In genomic region chr2:76672134-76672745, GRCm38 (mm10) we compare ENCODE assay signal across 8 mouse cellular contexts. TPM values are rescaled to one million over a fixed set of nuclear protein-coding genes. Genes with fewer than 3 reads are reported as not detected.
A peak's percentile ranks its signal among the peaks of the same experiment; 100 is the strongest.
DNase-seq lines count a peak whose midpoint lies in the region; ATAC-seq and TF ChIP-seq lines count a peak whose summit lies in the region.

No protein-coding gene starts in this region.

- H3K9ac ChIP-seq in kidney, embryonic 16.5 days (replicated peaks; ENCODE audit: low read length): peak overlapping the region; percentile 77
- H3K9ac ChIP-seq in hindbrain, embryonic 16.5 days (ENCODE audit: low read depth, low read length): peak overlapping the region; percentile 59
- peak overlapping the region; percentile 50 for H3K9ac ChIP-seq in neural tube, embryonic 12.5 days

- DNase-seq in kidney, postnatal 36 days: no peak
- DNase-seq in gastrocnemius, postnatal 25 days: no peak
- no peak for DNase-seq in adrenal gland, adult 18-20 months (ENCODE audit: low spot score in 2 of 2)
- no peak for DNase-seq in kidney, adult 9 months

- TF ChIP-seq POLR2A in bone marrow macrophage, adult 2 months (IDR thresholded peaks at IDR 0.05; ENCODE audit: borderline replicate concordance, low read depth, low read length): no peak

- peak overlapping the region; percentile 88 for H3K27ac ChIP-seq in kidney, embryonic 16.5 days (ENCODE audit: low read length)
- peak overlapping the region; percentile 60 for H3K27ac ChIP-seq in bone marrow macrophage, adult 2 months (ENCODE audit: insufficient read depth, low read depth, low read length)
- H3K27ac ChIP-seq in hindbrain, embryonic 16.5 days (ENCODE audit: low read depth, low read length): peak overlapping the region; percentile 68
- H3K27ac ChIP-seq in neural tube, embryonic 12.5 days: no peak overlapping the region

- H3K4me2 ChIP-seq in kidney, embryonic 16.5 days (replicated peaks; ENCODE audit: low read depth, low read length): peak overlapping the region; percentile 66
- peak overlapping the region; percentile 69 for H3K4me2 ChIP-seq in hindbrain, embryonic 16.5 days (ENCODE audit: low read length)
- H3K4me2 ChIP-seq in neural tube, embryonic 12.5 days (replicated peaks): peak overlapping the region; percentile 66

- peak overlapping the region; percentile 54 for H3K4me3 ChIP-seq in kidney, embryonic 16.5 days (ENCODE audit: low read length)
- H3K4me3 ChIP-seq in bone marrow macrophage, adult 2 months (ENCODE audit: insufficient read depth, low read length): peak overlapping the region; percentile 79
- H3K4me3 ChIP-seq in hindbrain, embryonic 16.5 days (ENCODE audit: low read length): peak overlapping the region; percentile 49
- H3K4me3 ChIP-seq in neural tube, embryonic 12.5 days: peak overlapping the region; percentile 39

- peaks cover 24% of the 10 kb centered on the region for H3K4me1 ChIP-seq in kidney, embryonic 16.5 days (ENCODE audit: insufficient read depth, low read length)
- peaks cover 19% of the 10 kb centered on the region for H3K4me1 ChIP-seq in bone marrow macrophage, adult 2 months (ENCODE audit: control insufficient read depth, insufficient read depth, low read length)
- H3K4me1 ChIP-seq in hindbrain, embryonic 16.5 days (ENCODE audit: control insufficient read depth, insufficient read depth, low read depth, low read length): peaks cover 28% of the 10 kb centered on the region
- peaks cover 24% of the 10 kb centered on the region for H3K4me1 ChIP-seq in neural tube, embryonic 12.5 days

- H3K9me3 ChIP-seq in kidney, embryonic 16.5 days (ENCODE audit: low read length): no peaks in the 10 kb centered on the region
- no peaks in the 10 kb centered on the region for H3K9me3 ChIP-seq in hindbrain, embryonic 16.5 days (ENCODE audit: control insufficient read depth, low read length)
- H3K9me3 ChIP-seq in neural tube, embryonic 12.5 days: no peaks in the 10 kb centered on the region

- ATAC-seq in kidney, embryonic 16.5 days (ENCODE audit: low FRiP score, low TSS enrichment): no peak
- ATAC-seq in hindbrain, embryonic 16.5 days: no peak
- no peak for ATAC-seq in neural tube, embryonic 12.5 days (ENCODE audit: low FRiP score, low read depth)

- H3K36me3 ChIP-seq in kidney, embryonic 16.5 days (ENCODE audit: insufficient read depth, low read length): no peaks in the 10 kb centered on the region
- H3K36me3 ChIP-seq in hindbrain, embryonic 16.5 days (ENCODE audit: control insufficient read depth, insufficient read depth, low read length): no peaks in the 10 kb centered on the region
- no peaks in the 10 kb centered on the region; the same call in 1 of the 2 replicates for H3K36me3 ChIP-seq in neural tube, embryonic 12.5 days

- TF ChIP-seq CTCF in bone marrow macrophage, adult 2 months (IDR thresholded peaks at IDR 0.05; ENCODE audit: low read depth, low read length): no peak

- no peaks in the 10 kb centered on the region for H3K27me3 ChIP-seq in kidney, embryonic 16.5 days (ENCODE audit: insufficient read depth, low read length)
- no peaks in the 10 kb centered on the region for H3K27me3 ChIP-seq in hindbrain, embryonic 16.5 days (replicated peaks; ENCODE audit: control insufficient read depth, insufficient read depth, low read length)
- no peaks in the 10 kb centered on the region for H3K27me3 ChIP-seq in neural tube, embryonic 12.5 days (replicated peaks)

- WGBS in kidney, embryonic 16.5 days: 19% methylated on average over 9 of the region's 9 CpGs
- WGBS in hindbrain, embryonic 16.5 days: 41% methylated on average over 9 of the region's 9 CpGs
- 46% methylated on average over 9 of the region's 9 CpGs for WGBS in neural tube, embryonic 12.5 days

RNA-seq across cellular contexts. Expression of gene Fkbp7, which starts 0.7 kb away (rescaled TPM):
- 55.3 and 60.7 TPM in 2 replicates for polyA plus RNA-seq in kidney, embryonic 16.5 days (2015; fragmentation: Nextera tagmentation; extraction: Ambion mirVana)
- polyA plus RNA-seq in bone marrow macrophage, adult 2 months (2012; ENCODE audit: insufficient read depth, insufficient read length, missing spikeins): 8.0 and 10.2 TPM in 2 replicates
- 12.7 and 16.3 TPM in 2 replicates for polyA plus RNA-seq in hindbrain, embryonic 16.5 days (2015; fragmentation: Nextera tagmentation; extraction: Ambion mirVana)
- polyA plus RNA-seq in neural tube, embryonic 12.5 days (2016; fragmentation: Nextera tagmentation; extraction: Ambion mirVana): 25.9 and 28.1 TPM in 2 replicates
- total RNA-seq in gastrocnemius, postnatal 25 days (2021): 10 to 100 TPM; 10.3 to 13.7 TPM
- total RNA-seq in adrenal gland, adult 18-20 months (2021): 10 to 100 TPM; 22.4 to 33.0 TPM

RNA-seq across cellular contexts. Expression of gene Plekha3, which starts 2.8 kb away (rescaled TPM):
- 3.6 and 4.0 TPM in 2 replicates for polyA plus RNA-seq in kidney, embryonic 16.5 days (2015; fragmentation: Nextera tagmentation; extraction: Ambion mirVana)
- polyA plus RNA-seq in bone marrow macrophage, adult 2 months (2012; ENCODE audit: insufficient read depth, insufficient read length, missing spikeins): 21.5 and 24.1 TPM in 2 replicates
- 3.6 and 3.8 TPM in 2 replicates for polyA plus RNA-seq in hindbrain, embryonic 16.5 days (2015; fragmentation: Nextera tagmentation; extraction: Ambion mirVana)
- 16.3 and 17.4 TPM in 2 replicates for polyA plus RNA-seq in neural tube, embryonic 12.5 days (2016; fragmentation: Nextera tagmentation; extraction: Ambion mirVana)
- 1 to 10 TPM; 7.5 to 8.1 TPM for total RNA-seq in gastrocnemius, postnatal 25 days (2021)
- total RNA-seq in adrenal gland, adult 18-20 months (2021): 10 to 100 TPM; 39.1 to 56.4 TPM

RNA-seq across cellular contexts. Expression of gene Pjvk, which starts 24.0 kb away (rescaled TPM):
- polyA plus RNA-seq in kidney, embryonic 16.5 days (2015; fragmentation: Nextera tagmentation; extraction: Ambion mirVana): 2.3 and 2.6 TPM in 2 replicates
- 0.84 and 0.97 TPM in 2 replicates for polyA plus RNA-seq in bone marrow macrophage, adult 2 months (2012; ENCODE audit: insufficient read depth, insufficient read length, missing spikeins)
- polyA plus RNA-seq in hindbrain, embryonic 16.5 days (2015; fragmentation: Nextera tagmentation; extraction: Ambion mirVana): 0.83 and 1.1 TPM in 2 replicates
- polyA plus RNA-seq in neural tube, embryonic 12.5 days (2016; fragmentation: Nextera tagmentation; extraction: Ambion mirVana): 0.87 and 1.1 TPM in 2 replicates
- total RNA-seq in gastrocnemius, postnatal 25 days (2021): not detected
- under 1 TPM in 1 of 2 experiments, not detected in 1; 0.74 TPM for total RNA-seq in adrenal gland, adult 18-20 months (2021)

RNA-seq across cellular contexts. Expression of gene Prkra, which starts 24.4 kb away (rescaled TPM):
- 78.9 and 80.6 TPM in 2 replicates for polyA plus RNA-seq in kidney, embryonic 16.5 days (2015; fragmentation: Nextera tagmentation; extraction: Ambion mirVana)
- polyA plus RNA-seq in bone marrow macrophage, adult 2 months (2012; ENCODE audit: insufficient read depth, insufficient read length, missing spikeins): 41.1 and 49.4 TPM in 2 replicates
- 104 and 114 TPM in 2 replicates for polyA plus RNA-seq in hindbrain, embryonic 16.5 days (2015; fragmentation: Nextera tagmentation; extraction: Ambion mirVana)
- polyA plus RNA-seq in neural tube, embryonic 12.5 days (2016; fragmentation: Nextera tagmentation; extraction: Ambion mirVana): 87.4 and 90.1 TPM in 2 replicates
- 1 to 10 TPM; 4.6 to 5.4 TPM for total RNA-seq in gastrocnemius, postnatal 25 days (2021)
- total RNA-seq in adrenal gland, adult 18-20 months (2021): 10 to 100 TPM; 16.5 to 23.2 TPM
